Mouse (Mus musculus) neural tube, embryonic 12.5 days (tissue): ENCODE measurements around the gene Plxnb1. TPM values are rescaled to one million over a fixed set of nuclear protein-coding genes. Genes with fewer than 3 reads are reported as not detected.
"Not testable (repeated sequence)": the region's sequence is repeated elsewhere in the genome, so short reads cannot be mapped to it uniquely, and the experiment has no call there.

Experiments used
- ATAC-seq: fragments of 200-750 bp; cut with Nextera tagmentation; 2 replicates; pipeline ENCODE4 v1.8.0; 2017; ENCODE audit warnings: low read depth, mild to moderate bottlenecking, moderate TSS enrichment, moderate library complexity; ENCODE audit not compliant: low FRiP score
- H3K27ac ChIP-seq: fragments of 300-500 bp; sonication (generic); 2 replicates; pipeline ENCODE4 v1.5.1; 2016
- H3K27me3 ChIP-seq: fragments of 300-500 bp; sonication (generic); replicated peaks from 2 replicates; pipeline ENCODE4 v1.6.1; 2016; ENCODE audit warnings: mild to moderate bottlenecking
- H3K36me3 ChIP-seq: fragments of 300-500 bp; sonication (generic); 2 replicates; pipeline ENCODE4 v1.6.1; 2016; ENCODE audit warnings: mild to moderate bottlenecking
- H3K4me1 ChIP-seq: fragments of 300-500 bp; sonication (generic); 2 replicates; pipeline ENCODE4 v1.6.1; 2016
- H3K4me2 ChIP-seq: fragments of 300-500 bp; sonication (generic); replicated peaks from 2 replicates; pipeline ENCODE4 v1.6.1; 2016; ENCODE audit warnings: mild to moderate bottlenecking
- H3K4me3 ChIP-seq: fragments of 300-500 bp; sonication (generic); 2 replicates; pipeline ENCODE4 v1.5.1; 2016
- H3K9ac ChIP-seq: fragments of 300-500 bp; sonication (generic); 2 replicates; pipeline ENCODE4 v1.6.1; 2016; ENCODE audit warnings: mild to moderate bottlenecking
- H3K9me3 ChIP-seq: fragments of 300-500 bp; sonication (generic); 2 replicates; pipeline ENCODE4 v1.6.1; 2016; ENCODE audit warnings: mild to moderate bottlenecking
- WGBS: fragments of 180-500 bp; shearing (Covaris S2); methylation state at CpG from one replicate; pipeline ENCODE4 v1.1.7; 2016; 5-methylcytosine and 5-hydroxymethylcytosine counted together
- polyA plus RNA-seq: library from polyadenylated mRNA; unstranded; fragments of >200 nt; fragmentation: Nextera tagmentation; extraction: Ambion mirVana; gene quantifications from 2 replicates; pipeline ENCODE4 v1.2.1, GENCODE M21; 2016

The Plxnb1 gene
- polyA plus RNA-seq, 1 experiment from 2014 or later, result 38.3 TPM

GRCm38 (mm10) chr9:109125481-109125880 is 30.3 kb downstream of the Plxnb1 start:
- H3K4me3 ChIP-seq, result no peak overlapping the region
- H3K36me3 ChIP-seq, result no peaks in the 10 kb centered on the region
- no peaks in the 10 kb centered on the region for H3K4me1 ChIP-seq
- no peak for ATAC-seq
- no peak overlapping the region for H3K9ac ChIP-seq
- H3K27ac ChIP-seq, result no peak overlapping the region
- no peak overlapping the region for H3K4me2 ChIP-seq
- no peaks in the 10 kb centered on the region for H3K9me3 ChIP-seq
- H3K27me3 ChIP-seq, result no peaks in the 10 kb centered on the region
- 78% methylated on average over 3 of the region's 3 CpGs for WGBS

- H3K27ac ChIP-seq, result no peak overlapping the region
- no peaks in the 10 kb centered on the region for H3K9me3 ChIP-seq
- H3K9ac ChIP-seq, result no peak overlapping the region
- no peaks in the 10 kb centered on the region for H3K4me1 ChIP-seq
- ATAC-seq, result no peak
- WGBS, result 90% methylated on average over 4 of the region's 4 CpGs
- H3K27me3 ChIP-seq, result no peaks in the 10 kb centered on the region
- no peak overlapping the region for H3K4me2 ChIP-seq
- no peaks in the 10 kb centered on the region for H3K36me3 ChIP-seq
- H3K4me3 ChIP-seq, result no peak overlapping the region
These were observed 31.9 kb downstream of the Plxnb1 start for GRCm38 (mm10) chr9:109127076-109127475.

GRCm38 (mm10) chr9:109128211-109128610 is 33.0 kb downstream of the Plxnb1 start:
- H3K27ac ChIP-seq, result no peak overlapping the region
- no peak for ATAC-seq
- no peaks in the 10 kb centered on the region for H3K4me1 ChIP-seq
- no peak overlapping the region for H3K4me3 ChIP-seq
- no peaks in the 10 kb centered on the region for H3K9me3 ChIP-seq
- no peak overlapping the region for H3K9ac ChIP-seq
- H3K27me3 ChIP-seq, result no peaks in the 10 kb centered on the region
- WGBS, result 60% methylated on average over 3 of the region's 3 CpGs
- no peak overlapping the region for H3K4me2 ChIP-seq
- H3K36me3 ChIP-seq, result no peaks in the 10 kb centered on the region

GRCm38 (mm10) chr9:109130076-109130475 is 34.9 kb downstream of the Plxnb1 start:
- Histone ChIP-seq H3K4me3 (no peak overlapping the region), H3K9ac (no peak overlapping the region), H3K4me1 (no peaks in the 10 kb centered on the region), H3K36me3 (no peaks in the 10 kb centered on the region), H3K9me3 (no peaks in the 10 kb centered on the region), H3K27ac (no peak overlapping the region), H3K4me2 (no peak overlapping the region), H3K27me3 (no peaks in the 10 kb centered on the region)
- 90% methylated on average over 5 of the region's 5 CpGs for WGBS
- no peak for ATAC-seq

GRCm38 (mm10) chr9:109140414-109140813 is 45.2 kb downstream of the Plxnb1 start:
- not testable (repeated sequence) for H3K27ac ChIP-seq, H3K36me3 ChIP-seq, H3K4me3 ChIP-seq, H3K4me2 ChIP-seq, H3K27me3 ChIP-seq, ATAC-seq, H3K9me3 ChIP-seq, H3K9ac ChIP-seq, H3K4me1 ChIP-seq
- WGBS, result 70% methylated on average over 4 of the region's 4 CpGs

GRCm38 (mm10) chr9:109161941-109162340 is 66.8 kb downstream of the Plxnb1 start, which contains the start of gene Fbxw21:
Gene Fbxw21 (minus strand): TSS chr9:109162041.
- H3K4me1 ChIP-seq, result no peaks in the 10 kb centered on the region
- no peak for ATAC-seq
- H3K27ac ChIP-seq, result no peak within 1 kb of the TSS
- H3K36me3 ChIP-seq, result no peaks in the 10 kb centered on the region
- H3K4me2 ChIP-seq, result no peak within 1 kb of the TSS
- H3K4me3 ChIP-seq, result no peak within 1 kb of the TSS
- WGBS, result 75% methylated on average over 3 of the region's 3 CpGs
- H3K9ac ChIP-seq, result no peak within 1 kb of the TSS
- H3K27me3 ChIP-seq, result no peaks in the 10 kb centered on the region
- H3K9me3 ChIP-seq, result no peaks in the 10 kb centered on the region

- Histone ChIP-seq H3K36me3 (no peaks in the 10 kb centered on the region), H3K4me2 (no peak overlapping the region), H3K27me3 (no peaks in the 10 kb centered on the region), H3K4me1 (no peaks in the 10 kb centered on the region), H3K27ac (no peak overlapping the region), H3K9me3 (peaks cover 7% of the 10 kb centered on the region; the same call in 1 of the 2 replicates), H3K4me3 (no peak overlapping the region), H3K9ac (no peak overlapping the region)
- ATAC-seq, result no peak
These were observed 72.1 kb downstream of the Plxnb1 start for GRCm38 (mm10) chr9:109167316-109167715.

Other genes starting within 250 kb of the Plxnb1 start
- 10.8 and 11.9 TPM in 2 replicates for gene Slc26a6, start 242.1 kb upstream of the Plxnb1 start, polyA plus RNA-seq
- not detected in 2 replicates for gene Tmem89, start 180.8 kb upstream of the Plxnb1 start, polyA plus RNA-seq
- 401 and 409 TPM in 2 replicates for gene Uqcrc1, start 158.8 kb upstream of the Plxnb1 start, polyA plus RNA-seq
- gene Col7a1, start 141.8 kb upstream of the Plxnb1 start, polyA plus RNA-seq, result 1.6 and 1.9 TPM in 2 replicates
- gene Ucn2, start 109.4 kb upstream of the Plxnb1 start, polyA plus RNA-seq, result not detected in 2 replicates
- gene Pfkfb4, start 103.6 kb upstream of the Plxnb1 start, polyA plus RNA-seq, result 22.9 and 23.9 TPM in 2 replicates
- gene Shisa5, start 56.8 kb upstream of the Plxnb1 start, polyA plus RNA-seq, result 44.4 and 45.0 TPM in 2 replicates
- 8.9 and 10.6 TPM in 2 replicates for gene Trex1, start 35.7 kb upstream of the Plxnb1 start, polyA plus RNA-seq
- gene Atrip, start 21.3 kb upstream of the Plxnb1 start, polyA plus RNA-seq, result 29.8 and 30.1 TPM in 2 replicates
- 14.5 and 15.0 TPM in 2 replicates for gene Ccdc51, start 12.9 kb upstream of the Plxnb1 start, polyA plus RNA-seq
- gene Tma7, start 12.8 kb upstream of the Plxnb1 start, polyA plus RNA-seq, result 739 and 773 TPM in 2 replicates
- gene Fbxw21, start 66.7 kb downstream of the Plxnb1 start, polyA plus RNA-seq, result not detected in 2 replicates
- gene Fbxw13, start 100.6 kb downstream of the Plxnb1 start, polyA plus RNA-seq, result not detected in 2 replicates
- not detected in 2 replicates for gene Fbxw20, start 139.4 kb downstream of the Plxnb1 start, polyA plus RNA-seq
- gene Fbxw14, start 192.3 kb downstream of the Plxnb1 start, polyA plus RNA-seq, result not detected in 2 replicates
- not detected in 2 replicates for gene Fbxw28, start 244.3 kb downstream of the Plxnb1 start, polyA plus RNA-seq